Mouse (Mus musculus) embryonic fibroblast, embryonic 13.5 days (primary cell): ENCODE data around the gene Ablim1. TPM values are rescaled to one million over a fixed set of nuclear protein-coding genes. Genes with fewer than 3 reads are reported as not detected.

Source experiments
- H3K27ac ChIP-seq: 2 replicates; pipeline ENCODE4 v1.5.1; 2012; ENCODE audit warnings: low read length, control low read depth, inconsistent platforms; ENCODE audit not compliant: insufficient read depth
- H3K4me1 ChIP-seq: 2 replicates; pipeline ENCODE4 v1.6.1; 2011; ENCODE audit warnings: low read length; ENCODE audit not compliant: control insufficient read depth, insufficient read depth
- H3K4me3 ChIP-seq: 2 replicates; pipeline ENCODE4 v1.5.1; 2011; ENCODE audit warnings: mild to moderate bottlenecking, control low read depth, low read length; ENCODE audit not compliant: insufficient read depth
- CTCF ChIP-seq: IDR thresholded peaks from 2 replicates; pipeline ENCODE4 v1.5.1; 2011; ENCODE audit warnings: mild to moderate bottlenecking, control low read depth, low read length, moderate library complexity, borderline replicate concordance; ENCODE audit not compliant: insufficient read depth
- POLR2A ChIP-seq: IDR thresholded peaks from 2 replicates; pipeline ENCODE4 v1.6.1; 2011; ENCODE audit warnings: low read depth, mild to moderate bottlenecking, control low read depth, low read length, moderate library complexity
- polyA plus RNA-seq: library from polyadenylated mRNA; stranded (reverse); fragments of >200 nt; gene quantifications from 2 replicates; pipeline ENCODE4 v1.2.4, GENCODE M21; 2011; ENCODE audit warnings: low read depth; ENCODE audit not compliant: missing spikeins, insufficient read length

Ablim1 gene
- polyA plus RNA-seq, 1 experiment: 24.0 TPM

DNA sequence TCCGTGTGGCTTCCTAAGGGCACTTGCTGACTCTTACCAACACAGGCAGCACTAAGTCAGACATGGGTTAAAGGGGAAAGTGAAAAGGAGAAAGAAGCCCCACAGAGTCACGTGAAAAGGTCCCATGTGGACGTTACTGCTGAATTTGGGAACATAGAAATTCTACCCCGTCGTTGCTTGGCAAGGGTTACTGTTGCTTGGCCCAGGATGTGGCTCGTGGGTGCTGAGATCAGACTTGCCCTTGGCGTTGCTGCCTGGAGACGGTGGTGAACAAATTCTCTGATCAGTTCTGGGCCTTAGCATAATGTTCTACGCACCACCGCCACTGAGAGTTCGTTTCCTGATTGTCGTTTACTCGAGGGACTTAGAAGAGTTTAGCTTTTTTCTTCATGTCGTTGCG lies 277.9 kb downstream of the Ablim1 start:
- H3K27ac ChIP-seq: no peak overlapping the region
- TF ChIP-seq CTCF: no peak
- no peak for TF ChIP-seq POLR2A
- no peaks in the 10 kb centered on the region for H3K4me1 ChIP-seq
- H3K4me3 ChIP-seq: no peak overlapping the region

DNA sequence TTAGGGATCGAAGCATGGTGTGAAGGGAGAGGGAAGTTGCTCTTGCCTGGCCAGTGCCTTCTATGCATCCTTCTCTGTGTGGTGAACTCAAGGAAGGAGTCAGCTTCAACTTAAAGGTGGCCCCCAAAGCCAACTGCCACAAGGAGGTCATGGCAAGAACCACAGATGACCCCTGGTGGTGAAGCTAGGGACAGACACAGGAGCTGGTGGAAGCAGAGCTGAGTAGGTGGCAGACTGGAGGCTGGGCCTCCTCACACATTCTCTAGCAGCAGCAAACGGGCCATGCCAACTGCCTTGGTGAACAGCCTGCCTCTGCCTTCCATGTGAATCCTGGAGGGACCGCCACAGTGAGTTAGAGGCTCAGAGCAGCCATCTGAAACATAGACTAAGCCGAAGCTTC lies 283.1 kb downstream of the Ablim1 start:
- Histone ChIP-seq H3K4me3 (no peak overlapping the region), H3K27ac (no peak overlapping the region), H3K4me1 (no peaks in the 10 kb centered on the region)
- peak; percentile 68; the same call in 1 of the 2 replicates for TF ChIP-seq CTCF
- no peak for TF ChIP-seq POLR2A

DNA sequence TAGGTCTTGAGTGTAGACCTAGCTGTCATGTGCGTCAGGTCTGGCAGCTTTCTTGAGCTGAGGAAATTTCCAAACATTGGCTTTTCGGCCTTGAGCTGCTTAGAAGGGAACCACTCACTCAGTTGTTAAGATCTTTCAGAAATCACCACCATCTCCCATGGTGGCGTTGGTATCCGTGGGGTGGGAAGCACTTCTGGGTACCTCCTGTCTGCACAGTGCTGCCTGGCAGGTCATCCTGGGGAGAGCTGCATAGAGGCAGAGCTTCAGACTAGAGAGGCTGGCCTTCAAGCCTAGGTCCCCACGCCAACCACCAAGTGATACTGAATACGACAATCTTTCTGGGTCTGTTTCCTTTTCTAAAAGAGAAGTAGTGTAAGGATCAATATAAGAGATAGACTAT lies 285.3 kb downstream of the Ablim1 start:
- Histone ChIP-seq H3K4me1 (no peaks in the 10 kb centered on the region), H3K4me3 (no peak overlapping the region), H3K27ac (no peak overlapping the region)
- TF ChIP-seq CTCF (no peak), POLR2A (no peak)

DNA sequence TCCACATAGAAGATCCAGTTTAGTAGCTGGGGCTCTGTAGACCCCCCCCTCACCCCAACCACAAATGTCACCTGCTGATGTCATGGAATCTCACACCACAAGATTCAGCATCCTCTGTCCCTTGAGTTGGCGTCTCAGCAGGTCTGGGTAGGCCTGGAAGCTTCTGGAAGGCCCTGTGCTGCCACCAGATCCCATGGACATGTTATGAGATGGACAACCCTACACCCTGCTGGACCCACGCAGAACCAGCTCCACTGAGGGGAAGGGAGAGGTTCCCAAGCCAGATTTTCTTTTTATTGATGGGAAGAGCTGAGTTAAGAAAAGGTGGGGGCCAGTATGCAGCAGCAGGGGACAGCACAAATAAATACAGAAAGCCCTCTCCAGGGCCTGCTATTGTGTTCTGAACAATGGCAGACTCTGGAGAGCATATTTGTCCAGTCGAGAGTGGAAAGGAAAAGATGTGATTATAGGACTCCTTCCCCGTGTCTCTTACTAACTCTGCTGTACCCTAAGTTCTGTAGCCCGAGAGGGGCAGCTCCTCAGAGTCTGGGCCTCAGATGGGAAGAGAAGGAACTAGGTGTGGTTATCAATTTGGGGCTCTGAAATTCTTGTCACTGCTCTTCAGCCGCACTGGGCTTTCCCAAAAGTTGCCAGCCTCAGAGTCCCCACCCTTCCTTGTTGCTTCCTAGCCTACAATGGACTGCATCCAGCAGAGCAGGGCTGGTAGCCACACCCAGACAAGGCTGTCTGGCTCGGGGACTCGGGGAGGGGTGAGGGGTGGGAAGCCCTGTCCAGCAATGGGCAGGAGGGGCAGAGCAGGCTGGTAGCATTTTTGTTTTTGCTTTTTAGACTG lies 286.2 kb downstream of the Ablim1 start:
- H3K4me1 ChIP-seq: no peaks in the 10 kb centered on the region
- H3K4me3 ChIP-seq: no peak overlapping the region
- TF ChIP-seq CTCF: no peak
- TF ChIP-seq POLR2A: no peak
- no peak overlapping the region for H3K27ac ChIP-seq

DNA sequence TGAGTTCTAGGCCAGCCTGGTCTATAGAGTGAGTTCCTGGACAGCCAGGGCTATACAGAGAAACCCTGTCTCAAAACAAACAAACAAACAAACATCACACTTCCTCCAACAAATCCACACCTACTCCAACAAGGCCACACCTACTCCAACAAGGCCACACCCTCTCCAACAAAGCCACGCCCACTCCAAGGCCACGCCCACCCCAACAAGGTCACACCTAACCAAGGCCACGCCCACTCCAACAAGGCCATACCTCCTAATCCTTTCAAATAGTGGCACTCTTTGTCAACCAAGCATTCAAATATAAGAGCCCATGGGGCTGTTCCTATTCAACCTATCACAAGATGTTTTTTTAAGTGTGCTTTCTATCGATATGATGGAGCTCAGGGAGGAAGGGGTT lies 288.2 kb downstream of the Ablim1 start:
- H3K27ac ChIP-seq: no peak overlapping the region
- H3K4me3 ChIP-seq: no peak overlapping the region
- TF ChIP-seq POLR2A: no peak
- no peak for TF ChIP-seq CTCF
- H3K4me1 ChIP-seq: no peaks in the 10 kb centered on the region

DNA sequence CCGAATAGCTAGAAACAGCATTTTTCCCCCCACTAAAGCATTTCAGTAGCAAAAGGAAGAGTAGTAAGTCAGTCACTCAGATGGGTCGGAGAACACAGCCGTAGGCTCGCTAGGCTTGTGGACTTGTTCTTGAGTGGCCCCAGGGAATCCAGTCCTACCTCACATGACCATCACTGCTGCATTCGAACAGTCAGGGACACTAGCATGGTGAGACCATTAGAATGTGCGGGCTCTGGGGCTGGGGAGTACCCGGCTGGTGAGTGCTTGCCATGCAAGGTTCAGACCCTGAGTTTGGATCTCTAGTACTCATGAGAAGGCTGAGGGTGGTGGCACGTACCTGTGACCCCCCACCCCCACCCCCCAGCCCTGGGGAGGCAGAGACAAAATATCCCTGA lies 296.9 kb downstream of the Ablim1 start:
- no peak for TF ChIP-seq POLR2A
- TF ChIP-seq CTCF: no peak
- Histone ChIP-seq H3K4me3 (no peak overlapping the region), H3K27ac (no peak overlapping the region), H3K4me1 (peaks cover 3% of the 10 kb centered on the region; the same call in 1 of the 2 replicates)

DNA sequence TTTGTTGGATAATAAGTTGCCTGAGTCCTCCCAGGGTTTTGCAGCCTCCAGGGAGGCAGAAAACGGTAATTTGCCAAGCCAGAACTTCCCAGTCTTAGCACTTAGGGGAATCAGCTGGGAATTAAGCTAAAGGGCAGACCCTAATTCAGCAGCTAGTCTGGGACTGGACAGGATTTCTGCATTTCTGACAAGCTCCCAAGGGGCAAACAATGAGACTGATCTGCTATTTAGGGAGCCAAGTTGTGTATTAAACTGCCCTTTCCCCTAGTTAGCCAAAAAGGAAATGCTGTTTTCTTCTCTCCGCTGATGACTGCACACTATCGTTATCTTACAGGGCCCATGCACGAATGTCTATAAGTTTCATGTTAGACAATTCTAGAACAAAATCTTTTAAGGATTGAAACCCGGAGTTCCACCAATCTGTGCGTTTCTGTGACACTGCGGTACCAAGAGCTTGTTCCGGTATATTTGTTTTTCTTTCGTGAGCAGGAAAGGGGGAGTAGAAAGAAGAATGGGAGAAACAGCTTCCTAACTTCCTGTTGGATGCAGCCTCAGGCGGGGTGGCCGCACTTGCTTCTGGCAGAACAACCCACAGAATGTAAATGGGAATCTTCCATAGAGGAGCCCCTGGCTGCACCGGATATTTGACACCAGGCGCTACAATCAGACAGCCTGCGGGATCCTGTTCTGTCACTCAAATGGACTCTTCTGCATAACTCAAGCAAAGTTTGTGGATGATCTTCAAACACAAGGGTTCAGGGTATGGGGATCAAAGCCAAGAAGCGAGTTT lies 297.5 kb downstream of the Ablim1 start:
- no peak overlapping the region for H3K4me3 ChIP-seq
- TF ChIP-seq POLR2A (no peak), CTCF (no peak)
- H3K27ac ChIP-seq: no peak overlapping the region

DNA sequence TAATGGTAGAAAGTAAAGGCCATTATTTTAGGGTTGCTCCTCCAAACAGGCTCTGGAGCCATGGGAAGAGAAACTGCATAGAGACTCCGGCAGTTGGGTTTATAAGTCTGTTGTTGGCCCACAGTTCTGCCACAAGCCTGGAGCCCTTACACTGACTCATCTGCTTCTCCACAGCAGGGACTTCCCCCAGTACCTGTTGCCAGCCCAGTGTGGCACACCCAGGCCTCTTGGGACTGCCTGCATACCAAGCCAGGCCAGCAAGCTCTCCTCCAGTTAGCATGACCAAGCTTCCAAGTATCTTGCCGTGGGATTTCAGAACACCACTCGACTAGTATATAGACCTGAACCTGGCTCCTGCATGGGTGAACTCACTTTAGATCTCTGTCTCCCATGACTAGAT lies 299.9 kb downstream of the Ablim1 start:
- H3K27ac ChIP-seq: no peak overlapping the region
- TF ChIP-seq CTCF (no peak), POLR2A (no peak)
- peaks cover 3% of the 10 kb centered on the region; the same call in 1 of the 2 replicates for H3K4me1 ChIP-seq
- H3K4me3 ChIP-seq: no peak overlapping the region

More for the DNA sequence above, 297.5 kb downstream of the Ablim1 start:
- peaks cover 3% of the 10 kb centered on the region; the same call in 1 of the 2 replicates for H3K4me1 ChIP-seq

DNA sequence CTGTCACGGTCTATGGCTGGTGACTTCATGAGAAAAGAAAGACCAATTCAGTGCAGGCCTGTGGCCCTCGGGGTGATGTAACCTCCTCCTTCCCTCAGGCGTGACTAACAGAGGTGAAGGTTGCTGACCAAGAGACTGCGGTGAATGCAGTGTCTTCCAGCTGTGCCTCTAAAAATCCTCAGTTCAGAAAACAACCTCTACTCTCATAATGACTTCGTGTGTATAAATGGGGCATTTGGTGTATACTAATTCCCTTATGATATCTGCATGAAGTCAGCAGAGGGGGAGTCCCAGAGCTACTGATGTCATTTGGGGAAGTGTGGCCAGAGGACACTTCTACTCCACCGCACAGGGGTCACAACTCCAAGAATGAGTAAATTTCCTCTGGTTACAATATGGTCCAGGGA lies 301.4 kb downstream of the Ablim1 start:
- no peak overlapping the region for H3K4me3 ChIP-seq
- H3K27ac ChIP-seq: no peak overlapping the region
- peaks cover 3% of the 10 kb centered on the region; the same call in 1 of the 2 replicates for H3K4me1 ChIP-seq
- TF ChIP-seq CTCF: no peak
- no peak for TF ChIP-seq POLR2A

DNA sequence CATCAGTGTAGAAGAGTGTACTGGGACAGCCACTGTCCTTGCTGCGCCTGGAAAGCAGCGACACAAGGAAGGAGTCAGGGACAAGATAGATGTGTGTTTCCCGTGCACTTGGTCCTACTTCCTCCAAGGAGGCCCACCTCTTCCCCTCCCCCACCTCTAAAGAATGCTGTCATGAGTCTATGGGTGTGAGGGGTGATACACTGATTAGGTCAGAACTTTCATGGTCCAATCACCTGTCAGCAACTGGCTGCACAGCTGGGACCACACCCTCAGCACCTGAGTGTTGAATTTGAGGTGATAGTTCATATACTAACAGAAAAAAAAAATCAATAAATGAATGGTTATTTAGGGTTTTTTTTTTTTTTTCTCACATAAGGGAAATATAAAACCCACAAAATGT lies 302.7 kb downstream of the Ablim1 start:
- Histone ChIP-seq H3K4me3 (no peak overlapping the region), H3K27ac (no peak overlapping the region), H3K4me1 (peaks cover 3% of the 10 kb centered on the region; the same call in 1 of the 2 replicates)
- TF ChIP-seq CTCF (no peak), POLR2A (no peak)
